Mouse (Mus musculus) embryonic fibroblast, embryonic 13.5 days (primary cell): ENCODE results near the gene Lrit3. TPM values are rescaled to one million over a fixed set of nuclear protein-coding genes. Genes with fewer than 3 reads are reported as not detected.

ENCODE experiments used
- H3K27ac ChIP-seq: 2 replicates; pipeline ENCODE4 v1.5.1; 2012; ENCODE audit warnings: low read length, control low read depth, inconsistent platforms; ENCODE audit not compliant: insufficient read depth
- H3K4me1 ChIP-seq: 2 replicates; pipeline ENCODE4 v1.6.1; 2011; ENCODE audit warnings: low read length; ENCODE audit not compliant: control insufficient read depth, insufficient read depth
- H3K4me3 ChIP-seq: 2 replicates; pipeline ENCODE4 v1.5.1; 2011; ENCODE audit warnings: mild to moderate bottlenecking, control low read depth, low read length; ENCODE audit not compliant: insufficient read depth
- CTCF ChIP-seq: IDR thresholded peaks from 2 replicates; pipeline ENCODE4 v1.5.1; 2011; ENCODE audit warnings: mild to moderate bottlenecking, control low read depth, low read length, moderate library complexity, borderline replicate concordance; ENCODE audit not compliant: insufficient read depth
- POLR2A ChIP-seq: IDR thresholded peaks from 2 replicates; pipeline ENCODE4 v1.6.1; 2011; ENCODE audit warnings: low read depth, mild to moderate bottlenecking, control low read depth, low read length, moderate library complexity
- polyA plus RNA-seq: library from polyadenylated mRNA; stranded (reverse); fragments of >200 nt; gene quantifications from 2 replicates; pipeline ENCODE4 v1.2.4, GENCODE M21; 2011; ENCODE audit warnings: low read depth; ENCODE audit not compliant: missing spikeins, insufficient read length

Gene Lrit3
- polyA plus RNA-seq, 1 experiment: not detected

GRCm38 (mm10) chr3:129738291-129739183, 65.3 kb downstream of the Lrit3 start:
- Histone ChIP-seq H3K27ac (no peak overlapping the region), H3K4me3 (no peak overlapping the region), H3K4me1 (no peaks in the 10 kb centered on the region)
- no peak for TF ChIP-seq POLR2A
- TF ChIP-seq CTCF: no peak

Other genes starting within 250 kb of the Lrit3 start
- 1.3 and 1.6 TPM in 2 replicates for gene Egf, start 48.7 kb downstream of the Lrit3 start, polyA plus RNA-seq
- gene Rrh, start 18.6 kb upstream of the Lrit3 start, polyA plus RNA-seq: 0.46 and 0.55 TPM in 2 replicates
- gene Gar1, start 27.4 kb upstream of the Lrit3 start, polyA plus RNA-seq: 62.6 and 80.7 TPM in 2 replicates
- gene Cfi, start 31.9 kb upstream of the Lrit3 start, polyA plus RNA-seq: not detected in 2 replicates
- gene Pla2g12a, start 74.6 kb upstream of the Lrit3 start, polyA plus RNA-seq: 21.1 and 30.5 TPM in 2 replicates
- 21.5 and 27.9 TPM in 2 replicates for gene Casp6, start 97.4 kb upstream of the Lrit3 start, polyA plus RNA-seq
- gene Mcub, start 166.2 kb upstream of the Lrit3 start, polyA plus RNA-seq: 33.7 and 55.3 TPM in 2 replicates